Mouse (Mus musculus) kidney, embryonic 14.5 days (tissue): ENCODE measurements around the gene Hdgfl2. TPM values are rescaled to one million over a fixed set of nuclear protein-coding genes. Genes with fewer than 3 reads are reported as not detected.
A peak's percentile ranks its signal among the peaks of the same experiment; 100 is the strongest.

ENCODE experiments used
- ATAC-seq: fragments of 200-750 bp; cut with Nextera tagmentation; 2 replicates; pipeline ENCODE4 v1.8.0; 2017; ENCODE audit warnings: moderate number of reproducible peaks, mild to moderate bottlenecking, moderate TSS enrichment, moderate library complexity; ENCODE audit not compliant: low FRiP score, low TSS enrichment
- H3K27ac ChIP-seq: fragments of 300-500 bp; sonication (generic); 2 replicates; pipeline ENCODE4 v1.5.1; 2014; ENCODE audit warnings: low read depth, mild to moderate bottlenecking, low read length, moderate library complexity, mixed read lengths
- H3K27me3 ChIP-seq: fragments of 300-500 bp; sonication (generic); 2 replicates; pipeline ENCODE4 v1.6.1; 2014; ENCODE audit warnings: mild to moderate bottlenecking, low read length; ENCODE audit not compliant: control insufficient read depth, insufficient read depth
- H3K36me3 ChIP-seq: fragments of 300-500 bp; sonication (generic); 2 replicates; pipeline ENCODE4 v1.6.1; 2014; ENCODE audit warnings: low read length, mixed read lengths; ENCODE audit not compliant: control insufficient read depth, insufficient read depth
- H3K4me1 ChIP-seq: fragments of 300-500 bp; sonication (generic); 2 replicates; pipeline ENCODE4 v1.6.1; 2014; ENCODE audit warnings: low read length, mixed read lengths; ENCODE audit not compliant: control insufficient read depth, insufficient read depth
- H3K4me2 ChIP-seq: fragments of 300-500 bp; sonication (generic); replicated peaks from 2 replicates; pipeline ENCODE4 v1.6.1; 2014; ENCODE audit warnings: low read depth, mild to moderate bottlenecking, low read length
- H3K4me3 ChIP-seq: fragments of 300-500 bp; sonication (generic); 2 replicates; pipeline ENCODE4 v1.5.1; 2014; ENCODE audit warnings: mild to moderate bottlenecking, low read length
- H3K9ac ChIP-seq: fragments of 300-500 bp; sonication (generic); 2 replicates; pipeline ENCODE4 v1.6.1; 2014; ENCODE audit warnings: low read depth, mild to moderate bottlenecking, low read length, moderate library complexity
- H3K9me3 ChIP-seq: fragments of 300-500 bp; sonication (generic); 2 replicates; pipeline ENCODE4 v1.6.1; 2016; ENCODE audit warnings: low read length; ENCODE audit not compliant: control insufficient read depth
- WGBS: fragments of 180-500 bp; shearing (Covaris S2); extraction: QIAGEN DNeasy Blood & Tissue Kit; methylation state at CpG from one replicate; pipeline ENCODE4 v1.1.7; 2014; 5-methylcytosine and 5-hydroxymethylcytosine counted together
- polyA plus RNA-seq: library from polyadenylated mRNA; unstranded; fragments of >200 nt; fragmentation: Nextera tagmentation; extraction: Ambion mirVana; gene quantifications from 2 replicates; pipeline ENCODE4 v1.2.1, GENCODE M21; 2014

Gene Hdgfl2
- 85.1 and 118 TPM in 2 replicates for polyA plus RNA-seq

GRCm38 (mm10) chr17:56078880-56079795 is at the start of gene Hdgfl2:
Gene Hdgfl2, plus strand, starts transcription at chr17:56079634.
- Histone ChIP-seq H3K9me3 (no peaks in the 10 kb centered on the region), H3K9ac (peak within 1 kb of the TSS; percentile 85), H3K27ac (no peak within 1 kb of the TSS), H3K36me3 (peaks cover 10% of the 10 kb centered on the region; the same call in 1 of the 2 replicates), H3K27me3 (no peaks in the 10 kb centered on the region), H3K4me3 (peak within 1 kb of the TSS; percentile 90), H3K4me1 (peaks cover 22% of the 10 kb centered on the region), H3K4me2 (peak within 1 kb of the TSS; percentile 97)
- under 1% methylated on average over 61 of the region's 61 CpGs for WGBS
- ATAC-seq: peak; percentile 93

- Histone ChIP-seq H3K27ac (no peak overlapping the region), H3K9ac (no peak overlapping the region), H3K27me3 (no peaks in the 10 kb centered on the region), H3K36me3 (peaks cover 36% of the 10 kb centered on the region), H3K4me3 (no peak overlapping the region), H3K4me2 (no peak overlapping the region), H3K4me1 (peaks cover 27% of the 10 kb centered on the region), H3K9me3 (no peaks in the 10 kb centered on the region)
- 89% methylated on average over 9 of the region's 9 CpGs for WGBS
- peak; percentile 3; the same call in 1 of the 2 replicates for ATAC-seq
Measured at GRCm38 (mm10) chr17:56030238-56030870, 49.1 kb upstream of the Hdgfl2 start.

GRCm38 (mm10) chr17:56030919-56031318 is 48.5 kb upstream of the Hdgfl2 start:
- no peaks in the 10 kb centered on the region for H3K9me3 ChIP-seq
- H3K36me3 ChIP-seq: peaks cover 36% of the 10 kb centered on the region
- 0 out of 2 replicates have a peak overlapping the region, but pooled peaks have one; percentile 12 for H3K9ac ChIP-seq
- H3K27me3 ChIP-seq: no peaks in the 10 kb centered on the region
- H3K4me2 ChIP-seq: no peak overlapping the region
- peak; percentile 39; the same call in 1 of the 2 replicates for ATAC-seq
- 38% methylated on average over 5 of the region's 5 CpGs for WGBS
- H3K4me1 ChIP-seq: peaks cover 30% of the 10 kb centered on the region
- H3K4me3 ChIP-seq: no peak overlapping the region
- no peak overlapping the region for H3K27ac ChIP-seq

- Histone ChIP-seq H3K9ac (0 out of 2 replicates have a peak overlapping the region, but pooled peaks have one; percentile 12), H3K36me3 (peaks cover 36% of the 10 kb centered on the region), H3K4me3 (no peak overlapping the region), H3K4me1 (peaks cover 30% of the 10 kb centered on the region), H3K27ac (no peak overlapping the region), H3K9me3 (no peaks in the 10 kb centered on the region), H3K4me2 (no peak overlapping the region), H3K27me3 (no peaks in the 10 kb centered on the region)
- WGBS: 84% methylated on average over 7 of the region's 7 CpGs
- no peak for ATAC-seq
Measured at GRCm38 (mm10) chr17:56031431-56031830, 48.0 kb upstream of the Hdgfl2 start.

GRCm38 (mm10) chr17:56032127-56032733 is 47.2 kb upstream of the Hdgfl2 start:
- H3K4me1 ChIP-seq: peaks cover 30% of the 10 kb centered on the region
- no peaks in the 10 kb centered on the region for H3K27me3 ChIP-seq
- no peak overlapping the region for H3K4me3 ChIP-seq
- H3K27ac ChIP-seq: 0 out of 2 replicates have a peak overlapping the region, but pooled peaks have one; percentile 24
- H3K36me3 ChIP-seq: peaks cover 36% of the 10 kb centered on the region
- no peak for ATAC-seq
- no peak overlapping the region; the same call in 1 of the 2 replicates for H3K4me2 ChIP-seq
- WGBS: 73% methylated on average over 6 of the region's 6 CpGs
- H3K9ac ChIP-seq: no peak overlapping the region
- H3K9me3 ChIP-seq: no peaks in the 10 kb centered on the region

GRCm38 (mm10) chr17:56032831-56033230 is 46.6 kb upstream of the Hdgfl2 start:
- H3K4me3 ChIP-seq: no peak overlapping the region
- peaks cover 36% of the 10 kb centered on the region for H3K36me3 ChIP-seq
- H3K4me2 ChIP-seq: no peak overlapping the region
- no peaks in the 10 kb centered on the region for H3K9me3 ChIP-seq
- H3K27ac ChIP-seq: no peak overlapping the region
- WGBS: 68% methylated on average over 7 of the region's 7 CpGs
- no peak overlapping the region for H3K9ac ChIP-seq
- peaks cover 30% of the 10 kb centered on the region for H3K4me1 ChIP-seq
- ATAC-seq: no peak
- H3K27me3 ChIP-seq: no peaks in the 10 kb centered on the region

GRCm38 (mm10) chr17:56034040-56034725 is 45.3 kb upstream of the Hdgfl2 start:
- H3K4me2 ChIP-seq: no peak overlapping the region

GRCm38 (mm10) chr17:56034726-56035100 is 44.7 kb upstream of the Hdgfl2 start:
- Histone ChIP-seq H3K4me1 (peaks cover 30% of the 10 kb centered on the region), H3K9me3 (no peaks in the 10 kb centered on the region), H3K27me3 (no peaks in the 10 kb centered on the region), H3K4me2 (peak overlapping the region; percentile 70), H3K27ac (no peak overlapping the region), H3K36me3 (peaks cover 20% of the 10 kb centered on the region), H3K9ac (peak overlapping the region; percentile 94), H3K4me3 (peak overlapping the region; percentile 91; the same call in 1 of the 2 replicates)
- no peak for ATAC-seq
- 81% methylated on average over 6 of the region's 6 CpGs for WGBS

More at GRCm38 (mm10) chr17:56034040-56034725, 45.3 kb upstream of the Hdgfl2 start:
- Histone ChIP-seq H3K9me3 (no peaks in the 10 kb centered on the region), H3K36me3 (peaks cover 25% of the 10 kb centered on the region), H3K27ac (no peak overlapping the region), H3K4me3 (no peak overlapping the region), H3K4me1 (peaks cover 30% of the 10 kb centered on the region), H3K9ac (peak overlapping the region; percentile 94; the same call in 1 of the 2 replicates), H3K27me3 (no peaks in the 10 kb centered on the region)
- no peak for ATAC-seq
- WGBS: 90% methylated on average over 7 of the region's 7 CpGs
